In the genomic region with DNA sequence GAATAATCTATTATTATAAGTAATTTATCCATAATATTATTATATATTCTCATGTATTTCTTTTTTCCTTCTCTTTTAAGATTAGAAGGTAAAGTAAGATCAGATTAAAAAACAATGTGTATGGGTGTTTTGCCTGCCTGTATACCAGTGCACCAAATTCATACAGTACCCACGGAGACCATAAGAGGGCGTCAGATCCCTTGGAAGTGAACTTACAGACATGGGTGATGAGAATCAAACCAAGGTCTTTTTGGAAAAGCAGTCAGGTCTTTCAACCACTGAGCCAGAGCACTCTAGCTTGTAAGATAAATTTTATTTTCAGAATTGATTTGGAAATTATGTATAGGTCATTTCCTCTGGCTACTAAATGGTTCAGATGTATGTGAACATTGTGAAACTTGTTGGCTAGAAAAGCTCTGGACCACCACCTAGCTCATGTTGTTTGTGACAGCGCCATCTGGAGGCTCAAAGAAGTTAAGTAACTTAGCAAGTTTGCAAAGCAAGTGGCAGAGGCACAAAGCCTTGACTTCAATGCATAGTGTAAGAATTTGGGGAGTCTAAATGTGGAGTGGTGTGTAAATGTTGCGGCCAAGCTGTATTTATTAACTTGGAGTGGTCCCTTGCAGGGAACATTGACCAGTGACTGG, we compare ENCODE assay signal across 10 mouse cellular contexts. TPM values are rescaled to one million over a fixed set of nuclear protein-coding genes. Genes with fewer than 3 reads are reported as not detected.
A peak's percentile ranks its signal among the peaks of the same experiment; 100 is the strongest.
DNase-seq lines count a peak whose midpoint lies in the region; ATAC-seq lines count a peak whose summit lies in the region.
"Had no signal": no experiment of that assay in that cellular context is flagged by ENCODE, and none has a peak within 500 bp of the region (broad histone marks: within the 10 kb centered on the region; RNA-seq: fewer than 3 reads in every experiment).

No protein-coding gene starts in this region.

- intact Hi-C loops in left cerebral cortex, postnatal 36 days (cut with DNase I) = no loop called here
- intact Hi-C loops in left cerebral cortex, postnatal 4 days (cut with DNase I) = no loop called here

- no peak overlapping the region for H3K4me3 ChIP-seq in liver, embryonic 12.5 days

- H3K9ac ChIP-seq in liver, embryonic 12.5 days = no peak overlapping the region

- H3K36me3 ChIP-seq in liver, embryonic 12.5 days = no peaks in the 10 kb centered on the region
- no peaks in the 10 kb centered on the region for H3K36me3 ChIP-seq in splenic B cell, adult 2 months (ENCODE audit: control insufficient read depth, insufficient read depth, low read length, poor library complexity, severe bottlenecking)

- no peak overlapping the region for H3K27ac ChIP-seq in liver, embryonic 12.5 days

- 35% methylated on average over 4 of the region's 4 CpGs for WGBS in liver, embryonic 12.5 days (ENCODE audit: insufficient replicate concordance)

- no peaks in the 10 kb centered on the region for H3K9me3 ChIP-seq in liver, embryonic 12.5 days (replicated peaks)

- no peak overlapping the region for H3K4me2 ChIP-seq in liver, embryonic 12.5 days

- H3K4me1 ChIP-seq in liver, embryonic 12.5 days = no peaks in the 10 kb centered on the region

- no peaks in the 10 kb centered on the region for H3K27me3 ChIP-seq in liver, embryonic 12.5 days (replicated peaks)
- H3K27me3 ChIP-seq in splenic B cell, adult 2 months (ENCODE audit: control insufficient read depth, insufficient read depth, low read length, poor library complexity, severe bottlenecking) = no peaks in the 10 kb centered on the region

- peak; percentile 41 to 55 for DNase-seq in cerebellum, postnatal 10 days
- no peak for DNase-seq in cerebellum, adult 8-10 months
- peak; percentile 23 for DNase-seq in liver
- peak; percentile 65 for DNase-seq in embryo, embryonic 11 days
- peak; percentile 66 for DNase-seq in splenic B cell, adult 2 months (ENCODE audit: low read depth, low spot score)
- no peak for DNase-seq in left cerebral cortex, postnatal 36 days (ENCODE audit: low spot score in 2 of 2)
- DNase-seq in left cerebral cortex, postnatal 4 days = no peak

- ATAC-seq in liver, embryonic 12.5 days = no peak

RNA-seq across cellular contexts. Expression of a gene that starts 3.4 kb away (rescaled TPM):
- 0.30 TPM in 1 of 2 replicates, not detected in the other for polyA plus RNA-seq in liver, embryonic 12.5 days (2016; fragmentation: Nextera tagmentation; extraction: Ambion mirVana)
- total RNA-seq in left cerebral cortex, postnatal 36 days (2021) = not detected
- total RNA-seq in left cerebral cortex, postnatal 4 days (2021) = not detected
- total RNA-seq: gastrocnemius, adult 8-10 months had no signal
- polyA plus RNA-seq: limb, embryonic 14.5 days had no signal

RNA-seq across cellular contexts. Expression of a gene that starts 10.7 kb away (rescaled TPM):
- polyA plus RNA-seq in liver, embryonic 12.5 days (2016; fragmentation: Nextera tagmentation; extraction: Ambion mirVana) = 2.9 and 3.3 TPM in 2 replicates
- 10 to 100 TPM in 1 of 2 experiments, 1 to 10 TPM in 1; 6.0 to 11.2 TPM for total RNA-seq in left cerebral cortex, postnatal 36 days (2021)
- 1 to 10 TPM; 8.3 to 9.0 TPM for total RNA-seq in left cerebral cortex, postnatal 4 days (2021)

RNA-seq across cellular contexts. Expression of a gene that starts 39.7 kb away (rescaled TPM):
- not detected in 2 replicates for polyA plus RNA-seq in liver, embryonic 12.5 days (2016; fragmentation: Nextera tagmentation; extraction: Ambion mirVana)
- not detected for total RNA-seq in left cerebral cortex, postnatal 36 days (2021)
- not detected for total RNA-seq in left cerebral cortex, postnatal 4 days (2021)
- total RNA-seq: gastrocnemius, adult 8-10 months had no signal

Comparison
In these comparisons a context has a peak if more than half of its experiments do, and no peak if none do; other contexts are left out.
1. DNase-seq: peak in cerebellum, postnatal 10 days (2 of 2), liver (single experiment), embryo, embryonic 11 days (single experiment) and splenic B cell, adult 2 months (single experiment); none in cerebellum, adult 8-10 months (single experiment), left cerebral cortex, postnatal 36 days (0 of 2) and left cerebral cortex, postnatal 4 days (single experiment).